In the genomic region with DNA sequence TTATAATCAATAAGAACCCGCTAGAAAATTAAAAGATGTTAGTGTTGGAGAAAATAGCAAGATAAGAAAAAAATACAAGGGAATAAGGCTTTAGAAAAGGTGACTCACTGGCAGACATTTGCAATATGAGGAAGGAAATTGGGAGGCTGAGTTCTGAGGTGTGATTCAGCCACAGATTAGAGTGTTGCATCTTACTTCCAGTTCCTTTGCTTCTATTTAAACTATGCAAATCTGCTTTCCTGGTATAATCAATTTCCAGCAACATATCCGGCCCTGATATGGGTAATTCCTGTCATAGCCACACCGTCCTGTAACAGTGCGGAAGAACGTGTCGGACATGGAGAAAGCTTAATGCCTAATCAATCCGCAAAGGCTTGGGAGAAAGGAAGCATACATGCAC, we compare ENCODE assay signal across 14 mouse cellular contexts.
"Had no signal": no experiment of that assay in that cellular context is flagged by ENCODE, and none has a peak within 500 bp of the region (broad histone marks: within the 10 kb centered on the region; RNA-seq: fewer than 3 reads in every experiment).

No protein-coding gene starts in this region.

- ATAC-seq: liver, postnatal 0 days had no signal

- DNase-seq: kidney, adult 9 months; kidney, postnatal 36 days; layer of hippocampus, adult 9-11 months; layer of hippocampus, postnatal 36 days; liver; liver, embryonic 13.5 days; liver, postnatal 0 days; midbrain, embryonic 14.5 days; thymus, postnatal 14 days had no signal

- H3K4me3 ChIP-seq: limb, embryonic 12.5 days; liver, embryonic 13.5 days; midbrain, embryonic 10.5 days; neural tube, embryonic 12.5 days had no signal

- H3K27ac ChIP-seq: kidney, postnatal 0 days; limb, embryonic 12.5 days; liver, embryonic 13.5 days; midbrain, embryonic 10.5 days; neural tube, embryonic 12.5 days; stomach, postnatal 0 days had no signal

- H3K4me1 ChIP-seq: limb, embryonic 12.5 days; liver, embryonic 13.5 days; midbrain, embryonic 10.5 days; neural tube, embryonic 12.5 days had no signal
